Mouse (Mus musculus) neural tube, embryonic 11.5 days (tissue): Measurements from ENCODE around the gene Pnp2. TPM values are rescaled to one million over a fixed set of nuclear protein-coding genes. Genes with fewer than 3 reads are reported as not detected.
"Not testable (repeated sequence)": the region's sequence is repeated elsewhere in the genome, so short reads cannot be mapped to it uniquely, and the experiment has no call there.

Experiments
- ATAC-seq: fragments of 200-750 bp; cut with Nextera tagmentation; 2 replicates; pipeline ENCODE4 v1.8.0; 2017; ENCODE audit warnings: moderate number of reproducible peaks, mild to moderate bottlenecking, moderate TSS enrichment, moderate library complexity; ENCODE audit not compliant: insufficient read depth, low FRiP score, low TSS enrichment
- DNase-seq: peaks from one replicate; pipeline ENCODE4 v3.0.0-alpha.2; 2015; ENCODE audit warnings: low spot score
- H3K27ac ChIP-seq: fragments of 300-500 bp; sonication (generic); 2 replicates; pipeline ENCODE4 v1.5.1; 2014; ENCODE audit warnings: low read depth, mild to moderate bottlenecking, low read length
- H3K27me3 ChIP-seq: fragments of 300-500 bp; sonication (generic); 2 replicates; pipeline ENCODE4 v1.6.1; 2014; ENCODE audit warnings: mild to moderate bottlenecking, low read length, mixed read lengths; ENCODE audit not compliant: control insufficient read depth, insufficient read depth
- H3K36me3 ChIP-seq: fragments of 300-500 bp; sonication (generic); 2 replicates; pipeline ENCODE4 v1.6.1; 2014; ENCODE audit warnings: mild to moderate bottlenecking, low read length, moderate library complexity, mixed read lengths; ENCODE audit not compliant: control insufficient read depth, insufficient read depth
- H3K4me1 ChIP-seq: fragments of 300-500 bp; sonication (generic); 2 replicates; pipeline ENCODE4 v1.6.1; 2014; ENCODE audit warnings: low read length, mixed read lengths; ENCODE audit not compliant: control insufficient read depth, insufficient read depth
- H3K4me2 ChIP-seq: fragments of 300-500 bp; sonication (generic); 2 replicates; pipeline ENCODE4 v1.6.1; 2014; ENCODE audit warnings: low read depth, mild to moderate bottlenecking, moderate library complexity
- H3K4me3 ChIP-seq: fragments of 300-500 bp; sonication (generic); 2 replicates; pipeline ENCODE4 v1.5.1; 2014; ENCODE audit warnings: low read depth, low read length
- H3K9ac ChIP-seq: fragments of 300-500 bp; sonication (generic); 2 replicates; pipeline ENCODE4 v1.6.1; 2014; ENCODE audit warnings: mild to moderate bottlenecking, low read length
- H3K9me3 ChIP-seq: fragments of 300-500 bp; sonication (generic); 2 replicates; pipeline ENCODE4 v1.6.1; 2016; ENCODE audit warnings: low read length; ENCODE audit not compliant: control insufficient read depth
- WGBS: fragments of 180-500 bp; shearing (Covaris S2); extraction: QIAGEN DNeasy Blood & Tissue Kit; methylation state at CpG from one replicate; pipeline ENCODE4 v1.1.7; 2014; 5-methylcytosine and 5-hydroxymethylcytosine counted together
- polyA plus RNA-seq: library from polyadenylated mRNA; unstranded; fragments of >200 nt; fragmentation: Nextera tagmentation; extraction: Ambion mirVana; gene quantifications from 2 replicates; pipeline ENCODE4 v1.2.1, GENCODE M21; 2014

The Pnp2 gene
- 0.30 and 0.68 TPM in 2 replicates for polyA plus RNA-seq

- WGBS: 7% methylated on average over 19 of the region's 19 CpGs
- not testable (repeated sequence) for H3K9ac ChIP-seq, H3K9me3 ChIP-seq, H3K27ac ChIP-seq, H3K36me3 ChIP-seq, H3K4me1 ChIP-seq, H3K27me3 ChIP-seq, DNase-seq, H3K4me3 ChIP-seq
- peak within 1 kb of the TSS; percentile 25 for H3K4me2 ChIP-seq
- peak; percentile 80 for ATAC-seq
These were observed at the start of gene Pnp2 for GRCm38 (mm10) chr14:50955942-50956508. Gene Pnp2, plus strand, starts transcription at chr14:50955992.

- Histone ChIP-seq H3K4me3 (no peak overlapping the region), H3K36me3 (peaks cover 2% of the 10 kb centered on the region; the same call in 1 of the 2 replicates), H3K9ac (no peak overlapping the region), H3K27me3 (no peaks in the 10 kb centered on the region), H3K4me1 (no peaks in the 10 kb centered on the region), H3K27ac (no peak overlapping the region), H3K4me2 (no peak overlapping the region), H3K9me3 (no peaks in the 10 kb centered on the region)
- 74% methylated on average over 4 of the region's 4 CpGs for WGBS
- DNase-seq: no peak
- no peak for ATAC-seq
These were observed 47.7 kb upstream of the Pnp2 start for GRCm38 (mm10) chr14:50908126-50908525.

- Histone ChIP-seq H3K27ac (no peak overlapping the region), H3K9ac (no peak overlapping the region), H3K4me1 (no peaks in the 10 kb centered on the region), H3K4me2 (no peak overlapping the region), H3K9me3 (no peaks in the 10 kb centered on the region), H3K4me3 (no peak overlapping the region), H3K27me3 (no peaks in the 10 kb centered on the region), H3K36me3 (peaks cover 3% of the 10 kb centered on the region)
- DNase-seq: no peak
- no peak for ATAC-seq
- WGBS: 64% methylated on average over 3 of the region's 3 CpGs
These were observed 44.4 kb upstream of the Pnp2 start for GRCm38 (mm10) chr14:50911356-50911755.

GRCm38 (mm10) chr14:50923437-50923836 is 32.4 kb upstream of the Pnp2 start:
- H3K36me3 ChIP-seq: peaks cover 13% of the 10 kb centered on the region
- peak overlapping the region; percentile 77 for H3K4me2 ChIP-seq
- H3K27me3 ChIP-seq, H3K4me1 ChIP-seq, H3K27ac ChIP-seq, ATAC-seq, DNase-seq, H3K9me3 ChIP-seq: not testable (repeated sequence)
- H3K9ac ChIP-seq: peak overlapping the region; percentile 10; the same call in 1 of the 2 replicates
- H3K4me3 ChIP-seq: peak overlapping the region; percentile 84
- 77% methylated on average over 1 of the region's 1 CpGs for WGBS

GRCm38 (mm10) chr14:50924281-50925064 is 31.3 kb upstream of the Pnp2 start, which contains the start of the genes Osgep and Apex1:
Gene Osgep, minus strand, starts transcription at chr14:50924893.
Gene Apex1, plus strand, starts transcription at chr14:50924968.
- Histone ChIP-seq H3K9ac (peak within 1 kb of the TSS; percentile 93), H3K4me2 (peak within 1 kb of the TSS; percentile 77), H3K27me3 (no peaks in the 10 kb centered on the region), H3K4me3 (peak within 1 kb of the TSS; percentile 84), H3K27ac (peak within 1 kb of the TSS; percentile 85), H3K4me1 (peaks cover under 1% of the 10 kb centered on the region), H3K36me3 (peaks cover 13% of the 10 kb centered on the region), H3K9me3 (no peaks in the 10 kb centered on the region)
- DNase-seq (peak; percentile 96), ATAC-seq (peak; percentile 97)
- under 1% methylated on average over 57 of the region's 57 CpGs for WGBS

- peak overlapping the region; percentile 93 for H3K9ac ChIP-seq
- no peak for DNase-seq
- peaks cover 13% of the 10 kb centered on the region for H3K36me3 ChIP-seq
- H3K4me3 ChIP-seq: peak overlapping the region; percentile 84
- WGBS: 2% methylated on average over 38 of the region's 38 CpGs
- H3K9me3 ChIP-seq: no peaks in the 10 kb centered on the region
- H3K27ac ChIP-seq: peak overlapping the region; percentile 85
- H3K4me1 ChIP-seq: peaks cover 7% of the 10 kb centered on the region
- H3K27me3 ChIP-seq: no peaks in the 10 kb centered on the region
- H3K4me2 ChIP-seq: peak overlapping the region; percentile 77
- ATAC-seq: peak; percentile 49
These were observed 30.5 kb upstream of the Pnp2 start for GRCm38 (mm10) chr14:50925111-50925920.

GRCm38 (mm10) chr14:50927366-50927765 is 28.4 kb upstream of the Pnp2 start:
- whole genome bisulfite sequencing: 80% methylated on average over 3 of the region's 3 CpGs
- Histone ChIP-seq H3K4me2 (no peak overlapping the region), H3K27me3 (no peaks in the 10 kb centered on the region), H3K4me1 (peaks cover 10% of the 10 kb centered on the region), H3K9ac (no peak overlapping the region), H3K9me3 (no peaks in the 10 kb centered on the region), H3K4me3 (no peak overlapping the region), H3K27ac (no peak overlapping the region), H3K36me3 (peaks cover 13% of the 10 kb centered on the region)
- DNase-seq: no peak
- ATAC-seq: no peak

- peak overlapping the region; percentile 90 for H3K9ac ChIP-seq
- WGBS: 19% methylated on average over 10 of the region's 10 CpGs
These were observed 25.8 kb upstream of the Pnp2 start for GRCm38 (mm10) chr14:50929951-50930350.

More at GRCm38 (mm10) chr14:50929951-50930350, 25.8 kb upstream of the Pnp2 start:
- ATAC-seq: no peak
- no peak for DNase-seq
- Histone ChIP-seq H3K4me3 (peak overlapping the region; percentile 77), H3K27me3 (no peaks in the 10 kb centered on the region), H3K9me3 (no peaks in the 10 kb centered on the region), H3K27ac (peak overlapping the region; percentile 11; the same call in 1 of the 2 replicates), H3K4me2 (peak overlapping the region; percentile 87), H3K36me3 (peaks cover 13% of the 10 kb centered on the region), H3K4me1 (peaks cover 10% of the 10 kb centered on the region)
